Mouse (Mus musculus) MEL (cell line): ENCODE measurements around the gene Ripor1. TPM values are rescaled to one million over a fixed set of nuclear protein-coding genes. Genes with fewer than 3 reads are reported as not detected.

Experiments used
- DNase-seq: peaks from one replicate; pipeline ENCODE4 v3.0.0; 2011; ENCODE audit warnings: low read depth, low spot score
- H3K27ac ChIP-seq: 2 replicates; pipeline ENCODE4 v1.5.1; 2012; ENCODE audit warnings: low read depth, mild to moderate bottlenecking, control low read depth, low read length, moderate library complexity; ENCODE audit not compliant: control insufficient read depth
- H3K27me3 ChIP-seq, 2 experiments: fragments of 150-350 bp in 1 of 2; sonication (generic) in 1 of 2; 2 replicates each; pipeline ENCODE4 v1.6.1; 2012; ENCODE audit warnings: low read length in 2 of 2, mild to moderate bottlenecking in 2 of 2, improper control_type of control experiment in 1 of 2, moderate library complexity in 1 of 2; ENCODE audit not compliant: insufficient read depth in 2 of 2, control insufficient read depth in 1 of 2
- H3K36me3 ChIP-seq, 2 experiments: 2 replicates each; pipeline ENCODE4 v1.6.1; 2012 to 2014; ENCODE audit warnings: low read length in 2 of 2, improper control_type of control experiment in 1 of 2, inconsistent platforms in 1 of 2, mild to moderate bottlenecking in 1 of 2; ENCODE audit not compliant: insufficient read depth in 2 of 2, control insufficient read depth in 1 of 2
- H3K4me1 ChIP-seq, 2 experiments: fragments of 150-350 bp in 1 of 2; sonication (generic) in 1 of 2; 2 replicates each; pipeline ENCODE4 v1.6.1; 2012; ENCODE audit warnings: low read length in 2 of 2, improper control_type of control experiment in 1 of 2, mild to moderate bottlenecking in 1 of 2; ENCODE audit not compliant: insufficient read depth in 2 of 2, control insufficient read depth in 1 of 2
- H3K4me3 ChIP-seq, 2 experiments: fragments of 150-350 bp in 1 of 2; sonication (generic) in 1 of 2; 2 replicates each; pipeline ENCODE4 v1.5.1; 2012; ENCODE audit warnings: low read depth in 2 of 2, low read length in 2 of 2, mild to moderate bottlenecking in 2 of 2, moderate library complexity in 2 of 2, control low read depth in 1 of 2, improper control_type of control experiment in 1 of 2; ENCODE audit not compliant: control insufficient read depth in 1 of 2, insufficient read depth in 1 of 2
- H3K79me2 ChIP-seq: 2 replicates; pipeline ENCODE4 v1.6.1; 2012; ENCODE audit warnings: mild to moderate bottlenecking, low read length, moderate library complexity; ENCODE audit not compliant: control insufficient read depth, poor library complexity, insufficient read depth
- H3K9ac ChIP-seq: 2 replicates; pipeline ENCODE4 v1.6.1; 2012; ENCODE audit warnings: low read depth, mild to moderate bottlenecking, control low read depth, low read length, moderate library complexity; ENCODE audit not compliant: control insufficient read depth, poor library complexity, severe bottlenecking
- H3K9me3 ChIP-seq: fragments of 150-350 bp; sonication (generic); replicated peaks from 2 replicates; pipeline ENCODE4 v1.6.1; 2012; ENCODE audit warnings: mild to moderate bottlenecking, low read length, improper control_type of control experiment, moderate library complexity; ENCODE audit not compliant: insufficient read depth
- BHLHE40 ChIP-seq: IDR thresholded peaks from 2 replicates; pipeline ENCODE4 v1.6.1; 2012; ENCODE audit warnings: low read depth, mild to moderate bottlenecking, inconsistent platforms, low read length, improper control_type of control experiment, borderline replicate concordance
- EP300 ChIP-seq, 2 experiments: IDR thresholded peaks; 2 replicates each; pipeline ENCODE4 v1.6.1; 2011; ENCODE audit warnings: improper control_type of control experiment in 2 of 2, low read length in 2 of 2, low read depth in 1 of 2, mild to moderate bottlenecking in 1 of 2
- ETS1 ChIP-seq: IDR thresholded peaks from 2 replicates; pipeline ENCODE4 v1.6.1; 2012; ENCODE audit warnings: low read depth, mild to moderate bottlenecking, inconsistent platforms, low read length, improper control_type of control experiment, moderate library complexity
- KAT2A ChIP-seq: conservative IDR thresholded peaks from 2 replicates; pipeline ENCODE4 v1.6.1; 2012; ENCODE audit warnings: low read depth, low read length, improper control_type of control experiment, inconsistent platforms
- MAFK ChIP-seq: IDR thresholded peaks from 2 replicates; pipeline ENCODE4 v1.6.1; 2011; ENCODE audit warnings: low read depth, mild to moderate bottlenecking, low read length, improper control_type of control experiment, borderline replicate concordance
- MAZ ChIP-seq: IDR thresholded peaks from 2 replicates; pipeline ENCODE4 v1.6.1; 2012; ENCODE audit warnings: low read depth, mild to moderate bottlenecking, inconsistent platforms, low read length, improper control_type of control experiment
- MEF2A ChIP-seq: IDR thresholded peaks from 2 replicates; pipeline ENCODE4 v1.6.1; 2014; ENCODE audit warnings: low read depth, mild to moderate bottlenecking, inconsistent platforms, low read length, improper control_type of control experiment; ENCODE audit not compliant: poor library complexity, insufficient replicate concordance, severe bottlenecking; ENCODE audit errors: extremely low read depth
- MYB ChIP-seq: IDR thresholded peaks from 2 replicates; pipeline ENCODE4 v1.6.1; 2011; ENCODE audit warnings: mild to moderate bottlenecking, low read depth, low read length, improper control_type of control experiment
- POLR2AphosphoS5 ChIP-seq: IDR thresholded peaks from 2 replicates; pipeline ENCODE4 v1.6.1; 2012; ENCODE audit warnings: low read depth, borderline replicate concordance, mild to moderate bottlenecking, inconsistent platforms, low read length, moderate library complexity, mixed read lengths
- RAD21 ChIP-seq: IDR thresholded peaks from 2 replicates; pipeline ENCODE4 v1.6.1; 2011; ENCODE audit warnings: mild to moderate bottlenecking, low read depth, low read length, improper control_type of control experiment
- SMC3 ChIP-seq: IDR thresholded peaks from 2 replicates; pipeline ENCODE4 v1.6.1; 2011; ENCODE audit warnings: low read depth, low read length, improper control_type of control experiment
- TAL1 ChIP-seq: IDR thresholded peaks from 2 replicates; pipeline ENCODE4 v1.6.1; 2012; ENCODE audit warnings: mild to moderate bottlenecking, inconsistent platforms, low read length, moderate library complexity, mixed read lengths
- TBP ChIP-seq: IDR thresholded peaks from 2 replicates; pipeline ENCODE4 v1.8.0; 2011; ENCODE audit warnings: low read depth, low read length, improper control_type of control experiment
- USF1 ChIP-seq: IDR thresholded peaks from 2 replicates; pipeline ENCODE4 v1.6.1; 2014; ENCODE audit warnings: low read depth, mild to moderate bottlenecking, inconsistent platforms, low read length, improper control_type of control experiment, moderate library complexity
- ZNF384 ChIP-seq: IDR thresholded peaks from 2 replicates; pipeline ENCODE4 v1.6.1; 2012; ENCODE audit warnings: low read depth, mild to moderate bottlenecking, inconsistent platforms, low read length, improper control_type of control experiment
- polyA plus RNA-seq, 2 experiments: library from polyadenylated mRNA; stranded (reverse) in 1 of 2; unstranded in 1 of 2; fragments of >175 nt in 1 of 2; fragments of >200 nt in 1 of 2; gene quantifications; 2 replicates each; pipeline versions ENCODE4 v1.2.1 to v1.2.4; 2012; ENCODE audit warnings: low replicate concordance in 2 of 2, low read depth in 1 of 2; ENCODE audit not compliant: insufficient read length in 2 of 2, insufficient read depth in 1 of 2, missing spikeins in 1 of 2
- total RNA-seq: library from RNA; depleted of rRNA; stranded (reverse); fragments of 300-350 nt; gene quantifications from 2 replicates; pipeline ENCODE4 v1.2.3, GENCODE M21; 2012

Ripor1 gene
- total and polyA plus RNA-seq, 3 experiments = 16.6 to 120 TPM; not detected in 1

- TF ChIP-seq TAL1 (peak; percentile 57), KAT2A (no peak), MAFK (no peak), TBP (no peak), RAD21 (peak; percentile 69), USF1 (no peak), ZNF384 (no peak), ETS1 (no peak)
Observed at GRCm38 (mm10) chr8:105622421-105622920, 17.4 kb downstream of the Ripor1 start (continued).

DNA sequence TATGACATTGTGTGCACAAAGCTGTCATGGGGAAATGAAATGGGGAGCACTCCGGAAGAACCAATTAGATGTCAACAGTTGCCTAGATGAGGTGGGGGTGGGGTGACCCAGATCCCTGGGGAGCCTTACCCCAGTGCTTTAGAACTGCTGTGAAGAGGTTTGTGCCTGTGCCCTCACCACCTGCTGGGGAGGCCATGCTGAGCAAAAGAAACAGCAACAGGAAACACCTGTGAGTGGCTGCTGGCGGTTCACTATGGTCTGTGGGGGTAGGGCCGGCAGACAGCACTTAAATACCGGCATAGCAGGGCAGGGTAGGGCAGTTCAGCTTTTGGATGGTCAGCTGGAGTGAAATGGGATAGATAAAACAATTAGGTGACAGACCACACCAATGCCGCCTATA lies 18.1 kb downstream of the Ripor1 start:
- no peaks in the 10 kb centered on the region for H3K79me2 ChIP-seq
- peaks cover 0 to 9% of the 10 kb centered on the region in 2 experiments; a peak in 2 of 4 replicates for H3K36me3 ChIP-seq
- H3K9ac ChIP-seq = no peak overlapping the region
- TF ChIP-seq BHLHE40 = no peak
- no peak overlapping the region for H3K4me3 ChIP-seq
- no peaks in the 10 kb centered on the region for H3K4me1 ChIP-seq
- H3K9me3 ChIP-seq = no peaks in the 10 kb centered on the region
- no peak for DNase-seq
- H3K27ac ChIP-seq = no peak overlapping the region
- H3K27me3 ChIP-seq = no peaks in the 10 kb centered on the region

DNA sequence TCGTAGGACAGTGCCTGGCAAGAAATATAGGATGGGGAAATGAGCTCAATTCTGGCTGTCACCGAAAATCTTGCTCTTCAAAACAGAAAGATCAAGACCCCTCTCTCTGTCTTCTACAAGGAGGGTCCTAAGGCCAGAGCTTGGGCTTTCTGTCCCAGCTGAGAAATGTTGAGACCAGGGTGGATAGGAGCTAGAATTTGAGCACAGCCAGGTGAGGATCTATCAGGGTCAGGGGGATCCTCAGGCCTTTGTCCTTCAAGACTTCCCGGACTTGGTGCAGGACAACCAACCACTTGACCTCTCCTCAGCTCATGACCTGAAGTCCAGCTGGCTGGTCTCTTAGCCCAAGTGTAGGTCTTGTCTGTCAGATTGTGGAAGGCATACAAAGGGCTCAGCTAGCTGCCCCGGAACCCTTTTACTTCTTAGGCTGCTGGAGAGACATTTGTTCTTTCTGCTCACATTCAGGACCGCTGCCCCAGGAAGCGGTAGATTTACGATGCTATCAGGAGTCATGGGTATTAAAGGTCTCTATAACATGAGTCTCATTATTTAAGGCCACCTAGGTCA lies 18.7 kb downstream of the Ripor1 start:
- no peak for DNase-seq
- Histone ChIP-seq H3K4me3 (no peak overlapping the region), H3K27me3 (no peaks in the 10 kb centered on the region), H3K79me2 (no peaks in the 10 kb centered on the region), H3K9me3 (no peaks in the 10 kb centered on the region), H3K4me1 (no peaks in the 10 kb centered on the region), H3K9ac (no peak overlapping the region), H3K36me3 (peaks cover 0 to 7% of the 10 kb centered on the region in 2 experiments; a peak in 2 of 4 replicates), H3K27ac (no peak overlapping the region)
- TF ChIP-seq POLR2AphosphoS5 = no peak
- no peak for TF ChIP-seq MYB
- TF ChIP-seq SMC3 = no peak
- TF ChIP-seq MEF2A = no peak
- no peak for TF ChIP-seq EP300 (IDR thresholded peaks at IDR 0.05; ENCODE audit: low read depth in 1 of 2, low read length in 2 of 2)
- no peak for TF ChIP-seq MAZ
- no peak for TF ChIP-seq ETS1
- TF ChIP-seq TBP = no peak
